Mouse (Mus musculus) heart, postnatal 4 days (tissue): ENCODE measurements around the gene Dab1. TPM values are rescaled to one million over a fixed set of nuclear protein-coding genes. Genes with fewer than 3 reads are reported as not detected.

Experiments used
- DNase-seq: peaks from one replicate; pipeline ENCODE4 v3.0.0; 2021
- total RNA-seq, 2 experiments: library from RNA; stranded (reverse); gene quantifications; 2 replicates each; pipeline ENCODE4 v1.2.3; 2021

Gene Dab1
- total RNA-seq, 2 experiments from 2014 or later, result 0.29 to 0.67 TPM

DNA sequence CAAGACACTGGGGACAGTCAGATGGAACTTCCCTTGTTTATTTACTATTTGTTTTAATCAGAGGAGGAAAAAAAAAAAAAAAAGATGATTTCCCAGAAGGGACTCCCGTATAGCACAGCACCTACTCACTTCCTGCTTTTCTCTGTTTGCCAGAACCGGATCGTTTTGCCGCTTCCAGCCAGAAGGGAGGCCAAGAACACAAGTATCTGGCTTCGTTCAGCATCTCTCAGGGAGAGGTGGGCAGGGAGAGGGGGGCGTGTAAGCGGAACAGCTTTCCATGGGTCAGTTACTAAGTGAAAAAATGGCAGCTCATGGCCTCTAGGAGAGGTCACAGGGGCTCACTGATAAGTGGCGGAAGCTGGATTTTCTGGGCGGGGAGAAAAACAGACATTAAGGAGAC lies 836.0 kb downstream of the Dab1 start:
- DNase-seq, result no peak

DNA sequence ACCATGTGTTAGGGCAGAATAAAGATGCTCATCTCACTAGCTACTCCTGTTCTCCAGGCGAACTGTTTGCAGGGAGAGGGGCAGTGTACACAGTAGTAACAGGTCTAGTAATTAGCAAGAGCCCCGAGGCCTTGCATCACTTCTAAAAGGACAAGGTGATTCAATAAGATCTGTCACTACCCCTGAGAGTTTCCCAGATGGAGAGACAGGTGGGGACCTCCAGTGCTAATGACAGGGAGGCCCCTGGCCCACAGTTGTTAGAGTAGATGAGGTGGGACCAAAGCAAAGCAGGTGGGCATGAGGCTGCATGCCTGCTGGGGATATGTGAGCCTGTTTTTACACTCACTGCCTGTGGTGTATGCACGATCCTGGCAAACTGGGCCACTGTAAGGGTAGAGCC lies 836.6 kb downstream of the Dab1 start:
- DNase-seq, result no peak

DNA sequence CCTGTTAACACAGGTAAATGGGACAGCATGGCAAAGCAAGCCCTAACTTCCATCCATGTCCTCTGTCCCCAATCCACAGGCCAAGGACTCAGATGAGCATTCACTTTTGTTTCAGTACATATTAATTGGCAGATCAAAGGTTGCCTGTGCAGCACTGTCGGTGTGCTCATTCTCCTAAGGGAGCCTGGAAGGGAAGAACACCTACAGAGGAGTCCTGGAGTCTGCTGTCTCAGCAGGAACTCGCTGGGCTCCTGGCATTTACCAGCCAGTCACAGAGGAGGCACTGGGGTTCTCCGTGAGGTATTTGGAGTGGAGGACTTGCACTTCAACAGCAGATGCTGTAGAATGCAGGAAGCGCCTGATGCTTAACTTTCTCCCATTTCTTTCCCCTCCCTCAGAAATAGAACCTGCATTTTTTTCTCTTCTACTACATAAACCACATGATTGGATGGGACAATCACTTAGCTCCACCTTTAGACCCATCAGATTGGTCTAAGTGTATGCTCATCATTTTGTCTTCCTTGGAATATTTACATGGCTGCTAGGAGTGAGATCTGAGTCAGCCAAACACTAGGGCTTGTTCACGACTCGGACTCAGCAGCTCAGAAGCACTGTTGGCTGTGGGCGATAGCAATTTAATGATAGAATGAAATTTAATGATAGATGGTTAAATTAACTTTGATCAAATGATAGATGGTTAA lies 837.2 kb downstream of the Dab1 start:
- no peak for DNase-seq

DNA sequence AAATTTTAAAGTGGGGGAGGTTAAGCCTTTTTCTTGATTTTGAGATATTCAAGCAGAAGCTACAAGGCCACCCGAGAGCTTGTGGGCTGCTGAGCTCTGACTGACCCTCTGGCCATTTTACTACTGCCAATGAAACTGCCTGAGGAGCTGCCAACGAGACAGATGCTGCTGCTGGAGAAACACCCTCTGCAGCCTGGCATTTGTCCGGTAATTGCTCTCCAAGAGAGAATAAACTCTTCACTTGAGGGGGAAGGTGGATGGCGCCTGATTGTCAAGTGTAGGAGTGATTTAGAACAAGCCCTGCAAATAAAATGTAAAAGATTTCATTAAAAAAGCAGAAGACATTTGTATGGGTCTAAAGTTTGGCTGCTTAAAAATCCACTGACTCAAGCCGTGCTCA lies 839.6 kb downstream of the Dab1 start:
- no peak for DNase-seq

DNA sequence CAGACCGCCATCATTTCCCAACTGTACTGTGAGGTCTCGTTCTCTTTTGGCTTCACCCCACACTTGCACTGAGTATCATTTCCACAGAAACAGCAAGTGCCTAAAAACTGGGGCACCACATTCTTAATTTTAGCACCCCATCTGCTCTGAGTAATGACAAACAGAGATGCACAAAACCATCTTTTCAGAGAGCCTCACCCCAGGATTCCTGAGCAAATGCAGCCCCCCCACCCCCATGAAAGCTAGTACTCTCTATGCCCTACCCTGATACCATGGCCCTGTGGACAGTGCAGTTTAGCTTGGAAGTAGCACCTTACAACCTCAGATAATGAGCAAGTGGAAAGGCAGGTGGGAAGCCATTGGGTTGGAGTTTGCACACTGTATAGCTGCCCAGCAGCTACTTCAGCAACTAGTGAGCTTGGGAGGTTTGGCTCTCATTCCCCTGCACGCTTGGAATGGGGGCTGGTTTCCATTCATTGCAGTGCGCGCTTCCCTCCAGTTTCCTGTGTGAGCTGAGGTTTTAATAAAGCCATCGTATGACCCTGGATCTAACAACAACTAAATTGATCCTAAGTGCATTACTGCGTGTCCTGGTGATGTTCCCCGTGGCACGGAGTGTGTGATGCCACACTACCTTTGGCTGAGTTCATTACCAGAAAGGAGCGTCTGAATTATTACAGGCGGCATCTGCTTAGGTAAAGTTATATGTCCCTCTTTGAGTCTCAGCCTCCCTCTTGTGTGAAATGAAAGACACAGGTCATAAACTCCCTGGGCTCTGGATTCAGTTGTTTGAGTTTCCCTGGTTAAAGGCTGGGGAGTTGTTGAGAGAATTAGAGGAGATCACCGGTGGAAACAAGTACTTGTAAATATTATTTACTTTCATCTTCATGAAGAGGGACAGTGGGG lies 842.2 kb downstream of the Dab1 start:
- DNase-seq, result no peak

DNA sequence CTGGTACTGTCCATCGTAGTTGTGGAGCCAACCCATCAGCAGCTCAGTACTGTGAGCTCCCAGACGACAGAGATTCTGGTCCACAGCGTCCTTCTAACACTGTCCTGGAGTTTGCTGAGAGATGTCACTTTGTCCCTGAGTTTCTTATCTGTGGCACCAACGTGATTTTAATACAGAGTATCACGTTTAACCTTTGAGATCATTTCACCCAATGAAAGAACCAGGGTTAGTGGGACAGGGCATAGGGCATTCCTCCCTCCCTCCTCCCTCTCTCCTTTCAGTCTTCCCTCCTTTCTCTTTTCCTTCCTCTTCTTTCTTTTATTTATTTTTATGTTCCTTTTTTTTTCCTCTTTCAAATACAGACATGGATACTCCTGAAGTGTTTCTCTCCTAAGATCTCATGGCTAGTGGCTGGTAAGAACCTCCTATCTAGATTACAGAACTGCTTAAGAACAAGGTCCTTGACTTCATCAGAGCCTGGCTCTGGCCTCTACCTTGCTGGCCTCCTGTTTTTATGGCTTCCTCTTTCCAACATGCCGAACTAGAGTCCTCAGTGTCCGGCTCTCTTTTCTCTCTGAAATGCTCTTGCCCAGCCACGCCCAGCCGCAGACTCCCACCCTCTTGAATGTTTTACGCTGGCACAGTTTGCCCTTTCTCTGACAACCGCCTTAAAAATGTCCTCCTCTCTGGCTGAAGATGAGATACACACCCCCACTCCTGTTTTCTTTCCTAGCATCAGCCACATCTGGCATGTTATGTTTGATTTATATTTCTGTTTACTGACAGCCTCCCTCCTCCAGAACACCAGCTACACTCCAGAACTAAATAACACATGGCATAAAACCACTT lies 844.0 kb downstream of the Dab1 start:
- no peak for DNase-seq

DNA sequence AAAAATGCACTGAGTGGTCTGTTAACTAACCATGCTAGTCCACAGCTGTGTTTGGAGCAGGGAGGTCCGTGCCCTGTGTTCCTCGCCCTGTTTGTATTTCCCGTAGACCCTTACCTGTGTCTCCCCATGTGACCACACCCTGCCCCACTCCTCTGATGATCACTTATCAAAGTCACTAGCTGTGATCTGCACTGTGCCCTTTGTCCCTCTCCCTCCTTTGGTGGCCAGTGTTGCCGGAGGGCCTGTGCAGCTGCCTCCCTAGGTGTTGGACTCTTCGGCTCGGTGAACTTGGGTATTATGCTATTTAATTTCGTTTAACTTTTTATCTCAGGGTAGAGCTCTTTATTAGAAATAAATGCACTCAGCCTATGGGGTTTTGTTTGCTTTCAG lies 844.6 kb downstream of the Dab1 start:
- DNase-seq, result no peak

DNA sequence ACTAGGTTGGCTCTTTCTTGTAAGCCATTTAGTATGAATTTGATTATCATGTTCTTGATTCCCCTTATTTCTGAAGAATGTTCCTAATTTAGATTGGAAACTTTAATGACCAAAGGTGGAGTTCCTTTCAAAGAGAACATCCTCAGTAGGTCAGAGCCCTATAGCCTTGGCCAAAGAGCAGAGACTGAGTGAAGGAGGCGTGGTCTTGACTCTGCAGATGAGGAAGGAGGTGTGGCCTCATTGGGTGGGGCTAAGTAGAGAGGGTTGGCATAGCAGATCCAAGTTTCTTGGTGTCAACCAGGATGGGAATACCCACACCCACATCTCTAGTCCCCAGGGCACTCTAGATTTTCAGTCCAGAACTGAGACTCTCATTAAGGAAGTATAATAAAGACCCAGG lies 846.4 kb downstream of the Dab1 start:
- no peak for DNase-seq

DNA sequence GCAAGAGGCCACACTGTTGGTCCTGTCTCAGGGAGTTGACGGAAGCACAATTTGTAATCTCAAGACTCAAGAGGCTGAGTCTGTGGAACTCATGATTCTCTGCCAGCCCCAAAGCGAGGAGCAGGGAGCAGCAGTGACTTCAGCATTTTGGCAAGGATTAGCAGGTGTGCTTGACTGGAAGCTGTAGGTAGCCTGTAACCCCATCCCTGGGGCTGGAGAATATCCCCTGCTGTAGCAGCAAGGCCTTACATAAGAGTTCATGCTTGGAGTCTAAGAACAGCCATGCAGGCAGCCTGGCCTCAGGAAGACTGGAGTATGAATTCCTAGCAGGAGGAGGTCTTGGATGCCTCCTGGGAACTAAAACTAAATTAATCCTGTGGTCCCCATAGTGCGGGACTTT lies 849.5 kb downstream of the Dab1 start:
- no peak for DNase-seq

DNA sequence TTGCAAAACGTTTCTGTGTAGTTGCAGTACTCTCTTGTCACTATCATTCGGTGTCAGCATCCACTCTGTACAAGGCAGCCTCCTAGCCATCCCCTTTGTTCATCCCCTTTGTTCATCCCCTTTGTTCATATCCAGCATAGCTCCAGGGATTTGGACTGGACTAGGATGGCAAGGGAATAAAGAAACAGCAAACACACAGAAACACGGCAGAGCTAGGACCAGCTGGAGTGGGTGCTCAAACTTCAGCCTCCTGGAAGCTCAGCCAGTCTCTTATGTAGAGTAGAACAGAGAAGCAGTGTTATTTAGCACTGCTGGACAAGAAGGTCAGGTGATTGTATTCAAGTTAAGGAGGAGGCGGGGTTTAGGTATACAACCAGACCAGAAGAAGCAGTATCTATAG lies 853.8 kb downstream of the Dab1 start:
- DNase-seq, result no peak

DNA sequence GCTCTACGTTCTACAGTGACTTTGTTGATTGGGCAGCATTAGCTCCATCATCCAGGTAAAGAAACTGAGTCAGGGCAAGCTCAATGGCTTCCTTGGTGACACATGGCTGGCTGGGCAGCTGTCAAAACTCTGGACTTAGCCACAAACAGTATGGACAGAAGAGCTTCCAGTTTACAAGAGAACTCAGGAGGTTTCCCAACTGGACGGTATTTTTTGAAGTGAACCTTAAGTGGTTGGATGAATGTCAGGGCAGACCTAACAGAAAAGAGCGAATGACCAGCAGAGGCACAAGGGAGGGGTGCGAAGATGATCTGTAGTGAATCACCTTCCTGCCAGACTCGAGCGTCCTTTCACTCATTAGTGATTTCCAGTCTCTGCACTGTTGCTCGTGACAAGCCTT lies 857.7 kb downstream of the Dab1 start:
- DNase-seq, result no peak

DNA sequence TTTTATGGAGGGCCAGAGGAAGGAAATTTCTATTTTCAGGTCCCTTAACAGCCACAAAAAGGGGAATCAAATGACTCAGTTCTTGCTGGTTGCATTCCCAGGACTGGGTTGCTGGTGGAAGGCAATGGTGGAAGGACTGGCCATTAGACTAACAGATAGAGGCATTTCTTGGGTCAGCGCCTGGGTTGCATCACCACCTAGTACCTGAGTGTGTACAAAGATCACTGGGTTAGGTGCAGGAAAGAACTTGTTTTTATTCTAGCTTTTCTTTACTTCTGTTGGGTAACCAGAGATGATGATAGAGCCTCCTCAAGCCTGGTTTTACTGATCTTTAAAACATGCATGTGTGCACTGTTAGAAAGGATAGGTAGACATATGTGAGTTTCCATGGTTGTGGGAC lies 864.8 kb downstream of the Dab1 start:
- DNase-seq, result no peak

DNA sequence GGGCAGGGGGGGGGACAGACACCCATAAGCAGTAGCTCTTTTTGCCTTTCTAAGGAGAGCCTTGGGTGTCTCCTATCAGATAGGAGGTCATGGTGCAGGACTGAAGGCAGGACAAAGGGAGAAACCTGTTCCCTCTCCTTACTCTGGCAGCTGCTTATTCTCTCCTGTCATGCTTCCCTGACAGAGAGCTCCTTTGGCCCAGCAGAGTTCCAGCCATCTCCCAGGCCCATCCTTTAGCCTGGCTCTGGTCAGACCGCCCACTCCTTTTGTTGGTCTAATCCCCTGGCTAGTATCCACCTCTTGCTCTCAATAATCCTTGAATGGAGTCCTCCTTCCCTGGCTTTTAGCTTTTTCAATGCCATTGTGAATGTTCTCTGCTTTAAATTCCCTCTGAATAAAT lies 878.1 kb downstream of the Dab1 start:
- no peak for DNase-seq

DNA sequence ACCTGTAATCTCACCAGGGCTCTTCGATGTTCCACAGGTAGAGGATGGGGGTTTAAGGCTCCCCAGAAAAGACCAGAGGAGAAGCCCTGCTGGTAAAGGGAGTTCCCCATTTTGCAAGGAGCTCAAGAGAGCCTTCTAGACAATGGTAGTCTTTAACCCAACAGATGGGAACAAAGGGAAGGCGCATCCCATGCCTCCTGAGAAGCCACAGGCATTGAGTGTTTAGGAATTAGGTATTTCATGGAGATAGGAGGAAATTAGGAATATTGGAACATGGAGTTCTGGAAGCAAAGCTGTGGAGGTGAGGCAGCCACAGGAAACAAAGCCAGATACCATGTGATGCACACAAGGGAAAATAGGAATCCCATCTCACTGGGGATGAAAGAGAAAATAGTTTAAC lies 881.0 kb downstream of the Dab1 start:
- no peak for DNase-seq

DNA sequence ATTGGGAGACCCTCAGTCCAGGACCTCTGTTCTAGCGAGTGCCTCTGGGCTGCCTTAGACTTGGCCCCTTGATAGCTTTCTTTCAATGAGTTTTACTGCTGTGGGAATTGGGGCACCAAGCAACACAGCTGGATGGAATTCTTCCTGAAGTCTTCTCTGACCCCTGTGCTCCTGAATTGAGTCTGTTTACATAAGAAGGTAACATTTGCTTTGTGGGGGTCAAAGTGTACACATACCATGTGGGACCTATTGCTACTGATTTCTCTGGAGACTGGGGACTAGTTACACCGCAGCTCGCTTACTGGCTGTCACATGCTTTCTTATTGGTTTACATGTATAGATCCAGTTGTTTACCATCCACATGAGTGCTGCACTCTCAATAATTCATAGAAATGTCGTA lies 881.5 kb downstream of the Dab1 start:
- no peak for DNase-seq

DNA sequence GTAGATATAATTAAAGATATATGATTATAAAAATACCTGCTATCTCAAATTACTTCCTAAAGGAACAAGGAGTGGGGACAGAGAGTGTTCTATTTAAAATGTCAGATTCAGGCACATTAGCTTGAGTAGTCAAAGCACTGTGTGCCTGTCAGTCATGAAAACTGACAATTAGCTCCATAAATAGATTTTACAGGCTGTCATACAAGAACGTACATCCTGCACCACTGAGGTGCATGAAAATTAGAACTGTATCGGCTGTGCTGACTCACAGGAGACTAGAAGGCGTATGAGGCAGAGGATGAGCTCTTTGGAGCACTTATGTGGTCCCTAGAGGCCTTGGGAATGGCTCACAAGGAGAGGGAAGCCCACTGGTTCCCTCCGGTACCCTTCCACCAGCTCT lies 882.1 kb downstream of the Dab1 start:
- no peak for DNase-seq

DNA sequence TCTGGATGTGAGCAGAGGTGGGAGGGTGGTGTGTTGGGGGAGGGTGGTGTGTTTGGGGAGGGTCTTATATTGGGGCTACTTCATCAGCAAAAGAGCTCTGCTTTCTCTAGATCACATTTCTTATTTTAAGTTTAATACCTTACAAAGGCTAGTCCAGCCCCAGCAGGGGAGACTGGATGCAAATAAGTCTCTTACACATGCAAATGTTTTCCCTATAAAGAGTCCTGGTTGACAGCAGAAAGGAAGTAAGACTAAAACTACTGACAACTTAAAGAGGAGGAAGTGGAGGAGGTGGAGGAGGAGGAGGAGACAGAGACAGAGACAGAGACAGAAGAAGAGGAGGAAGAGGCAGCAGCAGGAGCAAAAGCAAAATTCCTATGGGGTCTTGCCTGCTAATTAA lies 885.8 kb downstream of the Dab1 start:
- no peak for DNase-seq

DNA sequence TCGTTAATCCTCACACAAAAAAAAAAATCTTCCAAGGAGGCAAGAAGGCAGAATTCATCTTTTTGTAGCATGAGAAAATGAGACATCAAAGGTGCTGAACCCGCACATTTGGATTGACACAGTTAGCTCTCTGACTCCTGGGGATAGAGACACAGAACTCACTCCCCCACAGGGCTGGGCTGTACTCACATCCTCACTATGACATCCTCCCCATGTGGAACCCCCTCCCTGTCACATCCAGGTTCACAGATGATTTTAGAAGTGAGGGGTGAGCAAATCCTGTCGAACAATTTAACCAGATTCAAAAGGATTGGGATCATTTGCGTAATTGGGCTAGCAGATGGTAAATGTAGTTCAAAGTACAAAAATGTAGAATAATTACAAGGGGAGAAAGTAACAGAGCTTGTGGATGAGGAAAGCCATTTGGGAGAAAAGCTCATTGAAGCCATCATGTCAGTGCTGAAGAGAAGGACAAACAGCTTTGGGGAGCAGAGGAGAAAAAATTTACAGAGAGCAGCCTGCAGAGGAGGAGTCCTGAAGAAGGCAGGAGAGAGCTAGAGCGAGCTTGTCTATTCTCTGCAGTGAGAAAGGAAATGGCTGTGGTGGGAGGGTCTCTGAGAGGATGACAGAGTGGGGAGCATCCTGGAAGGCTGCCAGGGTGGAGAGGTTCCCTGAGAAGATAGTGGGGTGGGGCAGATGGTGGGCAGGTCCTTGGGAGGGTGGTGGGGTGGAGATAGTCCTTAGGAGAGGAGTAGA lies 890.2 kb downstream of the Dab1 start:
- DNase-seq, result no peak

DNA sequence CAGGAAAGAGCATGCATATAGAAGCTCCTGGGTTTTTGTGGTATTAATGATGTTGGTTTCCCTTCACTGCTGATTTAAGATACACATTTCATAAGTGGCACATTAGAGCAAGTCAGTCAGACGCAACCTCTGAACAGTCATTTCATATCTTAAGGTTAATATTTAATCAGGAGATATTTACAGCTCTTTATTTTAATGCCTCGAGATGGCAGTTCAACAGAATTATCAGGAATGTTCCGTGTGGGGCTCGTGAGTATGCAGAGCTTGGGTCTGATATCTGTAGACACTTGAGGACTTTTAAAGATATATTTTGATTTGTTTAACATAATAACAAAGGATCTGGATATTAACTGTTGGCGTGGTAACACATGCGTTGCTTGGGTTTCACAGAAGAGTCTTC lies 892.7 kb downstream of the Dab1 start:
- DNase-seq, result no peak

DNA sequence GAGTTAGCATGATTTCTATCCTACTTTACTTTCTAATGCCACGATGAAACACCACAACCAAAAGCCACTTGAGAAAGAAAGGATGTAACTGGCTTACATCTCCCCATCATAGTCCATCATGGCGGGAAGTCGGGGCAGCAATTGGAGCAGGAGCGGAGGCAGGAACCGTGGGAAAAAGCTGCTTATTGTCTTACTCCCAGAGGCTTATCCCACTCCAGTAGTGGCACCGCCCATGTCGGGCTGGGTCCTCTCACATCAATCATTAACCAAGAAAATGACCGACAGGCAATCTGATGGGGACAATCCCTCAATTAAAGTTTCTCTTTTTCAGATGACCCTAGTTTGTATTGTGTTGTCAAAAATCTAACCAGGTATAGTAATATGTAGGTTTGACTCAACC lies 893.4 kb downstream of the Dab1 start:
- DNase-seq, result no peak

DNA sequence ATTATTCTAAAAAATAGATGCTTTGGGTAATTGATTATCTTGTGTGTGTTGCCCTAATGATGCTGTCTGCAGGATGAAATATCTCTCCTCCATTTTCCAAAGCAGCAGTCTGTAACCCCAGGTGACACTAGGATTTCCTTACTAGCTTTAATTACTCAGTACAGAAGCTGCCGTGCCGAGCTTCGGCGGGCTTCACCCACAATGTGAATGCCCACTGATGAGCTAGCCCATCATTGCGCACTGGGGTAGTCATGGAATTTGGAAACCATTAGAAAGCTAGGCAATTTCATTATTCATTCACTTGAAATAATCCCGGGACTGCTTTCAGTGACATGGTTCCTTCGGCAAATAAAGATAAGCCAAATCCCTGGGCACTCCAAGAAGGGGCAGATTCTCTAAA lies 894.5 kb downstream of the Dab1 start:
- no peak for DNase-seq

DNA sequence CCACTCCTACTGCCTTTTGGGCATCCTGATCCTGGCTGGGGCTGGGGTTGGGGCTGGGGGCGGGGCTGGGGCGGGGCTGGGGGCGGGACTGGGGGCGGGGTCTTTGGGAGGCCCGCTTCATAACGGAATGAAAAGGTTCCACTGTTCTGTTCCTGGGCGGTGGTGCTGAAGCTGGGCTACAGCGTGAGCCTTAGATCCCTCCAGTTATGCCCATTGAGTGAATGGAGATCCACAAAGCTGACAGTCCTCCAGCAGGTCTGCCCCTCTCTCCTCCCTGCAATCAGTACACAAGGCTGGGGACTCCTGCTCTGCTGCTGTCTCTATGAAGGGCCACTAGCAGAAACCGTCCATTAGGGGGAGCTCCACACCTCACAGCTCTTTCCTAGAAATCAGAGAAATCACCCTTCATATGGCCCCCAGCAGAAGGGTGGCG lies 895.4 kb downstream of the Dab1 start:
- peak; percentile 32 for DNase-seq
